Mouse (Mus musculus): ENCODE data around the gene Mnd1. TPM values are rescaled to one million over a fixed set of nuclear protein-coding genes. Genes with fewer than 3 reads are reported as not detected.

The Mnd1 gene
- polyA plus RNA-seq, 1 experiment from 2014 or later: 9.1 TPM

DNA sequence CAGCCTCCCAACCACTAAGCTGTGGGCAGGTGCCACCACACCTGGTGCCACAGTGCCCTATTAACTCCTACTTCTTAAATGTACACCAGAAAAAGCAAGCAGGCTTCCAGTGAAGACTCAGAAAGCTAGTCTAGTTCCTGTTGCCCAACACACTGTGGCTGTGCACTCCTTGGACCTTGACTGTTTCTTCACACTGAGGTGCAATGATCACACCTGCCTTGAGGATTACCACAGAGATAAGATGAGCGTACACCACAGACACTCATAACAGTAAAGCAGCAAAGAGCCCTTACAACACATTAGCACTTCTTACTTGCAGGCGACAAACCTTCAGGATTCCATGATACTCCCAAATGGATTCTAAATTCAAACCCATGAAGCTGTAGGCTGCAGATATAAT lies 62.7 kb downstream of the Mnd1 start:
- Histone ChIP-seq H3K36me3 (ENCODE audit: control insufficient read depth, insufficient read depth, low read length) (no peaks in the 10 kb centered on the region), H3K27me3 (ENCODE audit: control insufficient read depth, insufficient read depth, low read length) (no peaks in the 10 kb centered on the region), H3K4me1 (ENCODE audit: control insufficient read depth, insufficient read depth, low read length) (no peaks in the 10 kb centered on the region), H3K9me3 (ENCODE audit: control insufficient read depth, low read length) (no peaks in the 10 kb centered on the region), H3K4me3 (ENCODE audit: low read depth, low read length) (no peak overlapping the region), H3K4me2 (ENCODE audit: low read depth) (no peak overlapping the region), H3K27ac (ENCODE audit: low read depth, low read length) (no peak overlapping the region), H3K9ac (ENCODE audit: low read length) (no peak overlapping the region)
- no peak for ATAC-seq (ENCODE audit: insufficient read depth, low FRiP score, low TSS enrichment)
- 91% methylated on average over 2 of the region's 2 CpGs for WGBS
- DNase-seq (ENCODE audit: low spot score): no peak

GRCm38 (mm10) chr3:84090982-84091381 lies 64.6 kb downstream of the Mnd1 start:
- Histone ChIP-seq H3K9ac (ENCODE audit: low read length) (no peak overlapping the region), H3K4me1 (ENCODE audit: control insufficient read depth, insufficient read depth, low read length) (no peaks in the 10 kb centered on the region), H3K36me3 (ENCODE audit: control insufficient read depth, insufficient read depth, low read length) (no peaks in the 10 kb centered on the region), H3K9me3 (ENCODE audit: control insufficient read depth, low read length) (no peaks in the 10 kb centered on the region), H3K4me3 (ENCODE audit: low read depth, low read length) (no peak overlapping the region), H3K27ac (ENCODE audit: low read depth, low read length) (no peak overlapping the region), H3K4me2 (ENCODE audit: low read depth) (no peak overlapping the region), H3K27me3 (ENCODE audit: control insufficient read depth, insufficient read depth, low read length) (no peaks in the 10 kb centered on the region)
- peak; percentile 19 for DNase-seq (ENCODE audit: low spot score)
- ATAC-seq (ENCODE audit: insufficient read depth, low FRiP score, low TSS enrichment): no peak
- WGBS: 35% methylated on average over 2 of the region's 2 CpGs

- DNase-seq (ENCODE audit: low spot score): no peak
- 52% methylated on average over 2 of the region's 2 CpGs for WGBS
- no peak overlapping the region for H3K4me3 ChIP-seq (ENCODE audit: low read depth, low read length)
- no peak for ATAC-seq (ENCODE audit: insufficient read depth, low FRiP score, low TSS enrichment)
- no peak overlapping the region for H3K4me2 ChIP-seq (ENCODE audit: low read depth)
- H3K4me1 ChIP-seq (ENCODE audit: control insufficient read depth, insufficient read depth, low read length): no peaks in the 10 kb centered on the region
- H3K9me3 ChIP-seq (ENCODE audit: control insufficient read depth, low read length): peaks cover 3% of the 10 kb centered on the region; the same call in 1 of the 2 replicates
- no peaks in the 10 kb centered on the region for H3K27me3 ChIP-seq (ENCODE audit: control insufficient read depth, insufficient read depth, low read length)
- no peak overlapping the region for H3K27ac ChIP-seq (ENCODE audit: low read depth, low read length)
- no peaks in the 10 kb centered on the region for H3K36me3 ChIP-seq (ENCODE audit: control insufficient read depth, insufficient read depth, low read length)
- no peak overlapping the region for H3K9ac ChIP-seq (ENCODE audit: low read length)
These were observed 68.7 kb downstream of the Mnd1 start for GRCm38 (mm10) chr3:84086921-84087320.

GRCm38 (mm10) chr3:84086337-84086736 lies 69.2 kb downstream of the Mnd1 start:
- ATAC-seq (ENCODE audit: insufficient read depth, low FRiP score, low TSS enrichment) (no peak), DNase-seq (ENCODE audit: low spot score) (no peak)
- no peaks in the 10 kb centered on the region for H3K4me1 ChIP-seq (ENCODE audit: control insufficient read depth, insufficient read depth, low read length)
- peaks cover 4% of the 10 kb centered on the region; the same call in 1 of the 2 replicates for H3K9me3 ChIP-seq (ENCODE audit: control insufficient read depth, low read length)
- no peaks in the 10 kb centered on the region for H3K36me3 ChIP-seq (ENCODE audit: control insufficient read depth, insufficient read depth, low read length)
- H3K4me3 ChIP-seq (ENCODE audit: low read depth, low read length): no peak overlapping the region
- 90% methylated on average over 7 of the region's 7 CpGs for WGBS
- H3K9ac ChIP-seq (ENCODE audit: low read length): no peak overlapping the region
- no peak overlapping the region for H3K4me2 ChIP-seq (ENCODE audit: low read depth)
- no peaks in the 10 kb centered on the region for H3K27me3 ChIP-seq (ENCODE audit: control insufficient read depth, insufficient read depth, low read length)
- H3K27ac ChIP-seq (ENCODE audit: low read depth, low read length): no peak overlapping the region

GRCm38 (mm10) chr3:84085429-84085828 lies 70.2 kb downstream of the Mnd1 start:
- Histone ChIP-seq H3K27me3 (ENCODE audit: control insufficient read depth, insufficient read depth, low read length) (no peaks in the 10 kb centered on the region), H3K4me1 (ENCODE audit: control insufficient read depth, insufficient read depth, low read length) (no peaks in the 10 kb centered on the region), H3K4me2 (ENCODE audit: low read depth) (no peak overlapping the region), H3K4me3 (ENCODE audit: low read depth, low read length) (no peak overlapping the region), H3K9me3 (ENCODE audit: control insufficient read depth, low read length) (peaks cover 4% of the 10 kb centered on the region; the same call in 1 of the 2 replicates), H3K9ac (ENCODE audit: low read length) (no peak overlapping the region), H3K36me3 (ENCODE audit: control insufficient read depth, insufficient read depth, low read length) (no peaks in the 10 kb centered on the region), H3K27ac (ENCODE audit: low read depth, low read length) (no peak overlapping the region)
- DNase-seq (ENCODE audit: low spot score) (no peak), ATAC-seq (ENCODE audit: insufficient read depth, low FRiP score, low TSS enrichment) (no peak)
- WGBS: 41% methylated on average over 9 of the region's 9 CpGs

DNA sequence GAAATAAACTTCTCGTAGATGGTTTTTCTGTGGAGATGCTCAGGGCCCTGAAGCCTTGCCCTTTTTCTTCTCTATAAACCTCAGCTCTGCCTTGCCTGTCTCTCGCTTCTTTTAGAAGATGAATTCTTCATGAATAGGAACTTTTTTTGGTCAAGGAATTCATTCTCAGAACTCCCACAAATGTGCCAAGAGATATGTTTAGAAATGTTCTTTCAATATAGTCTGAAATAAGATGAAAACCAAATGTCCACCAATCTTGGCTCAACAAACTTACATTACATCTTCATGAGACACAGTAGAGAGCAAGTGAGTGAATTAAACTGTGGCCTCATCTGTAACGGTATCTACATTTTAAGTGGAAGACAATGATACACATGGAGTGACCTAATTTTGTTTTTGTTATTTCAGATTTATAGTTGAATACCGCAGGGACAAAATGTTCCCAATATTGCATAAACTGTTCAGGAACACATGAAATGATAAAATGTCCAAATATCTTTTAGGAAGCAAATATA lies 74.3 kb downstream of the Mnd1 start:
- H3K9ac ChIP-seq (ENCODE audit: low read length): no peak overlapping the region
- no peaks in the 10 kb centered on the region for H3K27me3 ChIP-seq (ENCODE audit: control insufficient read depth, insufficient read depth, low read length)
- no peaks in the 10 kb centered on the region for H3K4me1 ChIP-seq (ENCODE audit: control insufficient read depth, insufficient read depth, low read length)
- DNase-seq (ENCODE audit: low spot score) (no peak), ATAC-seq (ENCODE audit: insufficient read depth, low FRiP score, low TSS enrichment) (no peak)
- 91% methylated on average over 4 of the region's 4 CpGs for WGBS
- H3K4me3 ChIP-seq (ENCODE audit: low read depth, low read length): no peak overlapping the region
- no peak overlapping the region for H3K4me2 ChIP-seq (ENCODE audit: low read depth)
- peaks cover 4% of the 10 kb centered on the region; the same call in 1 of the 2 replicates for H3K9me3 ChIP-seq (ENCODE audit: control insufficient read depth, low read length)
- no peak overlapping the region for H3K27ac ChIP-seq (ENCODE audit: low read depth, low read length)
- no peaks in the 10 kb centered on the region for H3K36me3 ChIP-seq (ENCODE audit: control insufficient read depth, insufficient read depth, low read length)

- no peak overlapping the region for H3K4me2 ChIP-seq (ENCODE audit: low read depth)
- H3K36me3 ChIP-seq (ENCODE audit: control insufficient read depth, insufficient read depth, low read length): no peaks in the 10 kb centered on the region
- no peak overlapping the region for H3K4me3 ChIP-seq (ENCODE audit: low read depth, low read length)
- peaks cover 4% of the 10 kb centered on the region; the same call in 1 of the 2 replicates for H3K9me3 ChIP-seq (ENCODE audit: control insufficient read depth, low read length)
- H3K27ac ChIP-seq (ENCODE audit: low read depth, low read length): no peak overlapping the region
- no peaks in the 10 kb centered on the region for H3K27me3 ChIP-seq (ENCODE audit: control insufficient read depth, insufficient read depth, low read length)
- 79% methylated on average over 7 of the region's 7 CpGs for WGBS
- DNase-seq (ENCODE audit: low spot score) (no peak), ATAC-seq (ENCODE audit: insufficient read depth, low FRiP score, low TSS enrichment) (no peak)
- no peaks in the 10 kb centered on the region for H3K4me1 ChIP-seq (ENCODE audit: control insufficient read depth, insufficient read depth, low read length)
- H3K9ac ChIP-seq (ENCODE audit: low read length): no peak overlapping the region
These were observed 75.5 kb downstream of the Mnd1 start for GRCm38 (mm10) chr3:84080074-84080473.

DNA sequence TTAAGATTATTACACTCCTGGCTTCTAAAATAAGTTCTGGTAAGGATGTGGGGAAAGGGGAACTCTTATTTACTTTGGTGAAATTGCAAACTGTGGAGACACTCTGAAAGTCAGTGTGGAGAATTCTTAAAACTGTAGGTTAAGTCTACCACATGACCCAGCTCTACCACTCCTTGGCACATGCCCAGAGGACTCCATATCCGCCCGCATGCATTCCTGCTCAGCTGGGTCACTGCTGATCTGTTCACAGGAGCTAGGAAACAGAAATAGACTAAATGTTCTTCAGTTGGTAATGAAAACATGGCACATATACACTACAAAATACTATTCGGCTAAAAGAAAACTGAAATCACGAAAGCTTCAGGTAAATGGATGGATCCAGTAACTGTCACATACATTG lies 78.1 kb downstream of the Mnd1 start:
- ATAC-seq (ENCODE audit: insufficient read depth, low FRiP score, low TSS enrichment): no peak

DNA sequence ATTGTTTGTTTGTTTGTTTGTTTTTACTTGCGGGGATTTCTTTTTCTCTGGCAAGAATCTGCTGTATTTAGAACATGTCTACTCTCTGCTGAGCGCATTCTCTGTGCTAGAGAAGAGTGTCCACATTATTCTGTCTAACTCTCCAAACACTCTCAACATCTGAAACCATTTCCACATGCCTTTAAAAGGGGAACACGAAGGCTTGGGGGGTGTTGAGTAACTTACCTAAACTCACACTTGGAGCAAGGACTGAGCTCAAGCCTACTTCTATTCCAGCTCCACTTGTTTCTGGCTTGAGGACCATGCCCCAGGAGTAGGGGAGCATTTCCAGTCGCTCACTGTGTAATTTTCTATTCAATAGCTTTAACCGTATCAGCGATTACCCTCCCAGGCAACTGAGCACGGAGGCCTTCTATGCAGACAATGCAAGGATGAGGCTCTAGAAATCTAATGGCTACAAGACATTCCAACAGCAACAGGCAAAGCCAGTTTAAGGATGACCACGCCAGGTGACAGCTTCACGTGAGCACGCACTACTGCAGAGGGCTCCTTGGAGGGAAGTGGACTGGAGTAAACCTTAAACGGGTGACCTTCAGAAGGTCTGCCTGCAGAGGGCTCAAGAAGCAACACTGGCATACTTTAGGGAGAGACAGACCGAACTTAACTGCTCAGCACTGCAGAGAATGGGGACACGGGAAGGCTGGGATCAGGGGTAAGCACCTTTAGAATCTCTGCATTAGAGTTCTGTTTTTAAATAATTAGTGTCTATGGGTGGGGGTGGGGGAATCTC lies 78.8 kb downstream of the Mnd1 start:
- Histone ChIP-seq H3K9ac (ENCODE audit: low read length) (no peak overlapping the region), H3K4me2 (ENCODE audit: low read depth) (no peak overlapping the region), H3K36me3 (ENCODE audit: control insufficient read depth, insufficient read depth, low read length) (no peaks in the 10 kb centered on the region), H3K27me3 (ENCODE audit: control insufficient read depth, insufficient read depth, low read length) (no peaks in the 10 kb centered on the region), H3K4me3 (ENCODE audit: low read depth, low read length) (no peak overlapping the region), H3K4me1 (ENCODE audit: control insufficient read depth, insufficient read depth, low read length) (no peaks in the 10 kb centered on the region), H3K27ac (ENCODE audit: low read depth, low read length) (no peak overlapping the region), H3K9me3 (ENCODE audit: control insufficient read depth, low read length) (no peaks in the 10 kb centered on the region; the same call in 1 of the 2 replicates)
- 77% methylated on average over 13 of the region's 13 CpGs for WGBS
- DNase-seq (ENCODE audit: low spot score) (no peak), ATAC-seq (ENCODE audit: insufficient read depth, low FRiP score, low TSS enrichment) (no peak)

More for the DNA sequence above, 78.1 kb downstream of the Mnd1 start:
- Histone ChIP-seq H3K27ac (ENCODE audit: low read depth, low read length) (no peak overlapping the region), H3K9me3 (ENCODE audit: control insufficient read depth, low read length) (peaks cover 4% of the 10 kb centered on the region; the same call in 1 of the 2 replicates), H3K9ac (ENCODE audit: low read length) (no peak overlapping the region), H3K36me3 (ENCODE audit: control insufficient read depth, insufficient read depth, low read length) (no peaks in the 10 kb centered on the region), H3K27me3 (ENCODE audit: control insufficient read depth, insufficient read depth, low read length) (no peaks in the 10 kb centered on the region), H3K4me1 (ENCODE audit: control insufficient read depth, insufficient read depth, low read length) (no peaks in the 10 kb centered on the region), H3K4me3 (ENCODE audit: low read depth, low read length) (no peak overlapping the region), H3K4me2 (ENCODE audit: low read depth) (no peak overlapping the region)
- no peak for DNase-seq (ENCODE audit: low spot score)
- WGBS: 97% methylated on average over 4 of the region's 4 CpGs
